Mouse (Mus musculus) CH12.LX (cell line): ENCODE data around the gene Dck. TPM values are rescaled to one million over a fixed set of nuclear protein-coding genes. Genes with fewer than 3 reads are reported as not detected.

Experiments used
- DNase-seq: peaks from one replicate; pipeline ENCODE4 v3.0.0-alpha.2; 2013; ENCODE audit errors: extremely low read depth
- H3K27ac ChIP-seq: 2 replicates; pipeline ENCODE4 v1.5.1; 2012; ENCODE audit warnings: low read depth, mild to moderate bottlenecking, control low read depth, moderate library complexity; ENCODE audit not compliant: insufficient read depth
- H3K27me3 ChIP-seq: replicated peaks from 2 replicates; pipeline ENCODE3; 2012; ENCODE audit warnings: inconsistent platforms
- H3K36me3 ChIP-seq, 2 experiments: replicated peaks in 1 of 2; 2 replicates each; pipeline versions ENCODE3 to v1.6.1; 2012; ENCODE audit warnings: inconsistent platforms in 1 of 2, low read length in 1 of 2, mild to moderate bottlenecking in 1 of 2, mixed read lengths in 1 of 2, moderate library complexity in 1 of 2; ENCODE audit not compliant: control insufficient read depth in 1 of 2, insufficient read depth in 1 of 2
- H3K4me1 ChIP-seq, 2 experiments: 2 replicates each; pipeline ENCODE4 v1.6.1; 2012; ENCODE audit warnings: inconsistent platforms in 1 of 2, moderate library complexity in 1 of 2; ENCODE audit not compliant: insufficient read depth in 2 of 2, control insufficient read depth in 1 of 2
- H3K4me2 ChIP-seq: 2 replicates; pipeline ENCODE4 v1.6.1; 2012; ENCODE audit warnings: low read depth, mild to moderate bottlenecking, control low read depth; ENCODE audit not compliant: poor library complexity, insufficient read depth, severe bottlenecking
- H3K4me3 ChIP-seq, 3 experiments: fragments of 150-350 bp in 1 of 3; sonication (generic) in 1 of 3; replicated peaks in 1 of 3; 2 replicates each; pipeline versions ENCODE3 to v1.5.1; 2011 to 2012; ENCODE audit warnings: low read depth in 2 of 3, low read length in 2 of 3, mild to moderate bottlenecking in 2 of 3, moderate library complexity in 2 of 3, control low read depth in 1 of 3, improper control_type of control experiment in 1 of 3, inconsistent platforms in 1 of 3, mixed read lengths in 1 of 3; ENCODE audit not compliant: poor library complexity in 1 of 3
- H3K79me2 ChIP-seq: replicated peaks from 2 replicates; pipeline ENCODE4 v1.6.1; 2012; ENCODE audit warnings: mild to moderate bottlenecking, moderate library complexity; ENCODE audit not compliant: control insufficient read depth, poor library complexity, insufficient read depth, severe bottlenecking; ENCODE audit errors: extremely low read depth
- H3K9ac ChIP-seq: 2 replicates; pipeline ENCODE4 v1.6.1; 2012; ENCODE audit warnings: low read depth, mild to moderate bottlenecking, control low read depth, moderate library complexity; ENCODE audit not compliant: insufficient read depth
- H3K9me3 ChIP-seq: replicated peaks from 2 replicates; pipeline ENCODE3; 2012; ENCODE audit warnings: low read length, inconsistent platforms, mixed read lengths
- BHLHE40 ChIP-seq: IDR thresholded peaks from 2 replicates; pipeline ENCODE4 v1.6.1; 2011; ENCODE audit warnings: mild to moderate bottlenecking, low read depth, low read length, improper control_type of control experiment
- CHD1 ChIP-seq: IDR thresholded peaks from 2 replicates; pipeline ENCODE4 v1.6.1; 2012; ENCODE audit warnings: low read depth, low read length, improper control_type of control experiment, inconsistent platforms
- CHD2 ChIP-seq: IDR thresholded peaks from 2 replicates; pipeline ENCODE4 v1.6.1; 2011; ENCODE audit warnings: low read length, improper control_type of control experiment
- CTCF ChIP-seq, 2 experiments: IDR thresholded peaks in 1 of 2; conservative IDR thresholded peaks in 1 of 2; 2 replicates each; pipeline ENCODE4 v1.5.1; 2011 to 2012; ENCODE audit warnings: low read depth in 2 of 2, low read length in 2 of 2, improper control_type of control experiment in 1 of 2, inconsistent platforms in 1 of 2, mild to moderate bottlenecking in 1 of 2, moderate library complexity in 1 of 2
- ETS1 ChIP-seq: conservative IDR thresholded peaks from 2 replicates; pipeline ENCODE4 v1.6.1; 2012; ENCODE audit warnings: low read depth, mild to moderate bottlenecking, inconsistent platforms, low read length, improper control_type of control experiment, moderate library complexity
- GABPA ChIP-seq: IDR thresholded peaks from 2 replicates; pipeline ENCODE4 v1.6.1; 2012; ENCODE audit warnings: low read depth, low read length, improper control_type of control experiment, inconsistent platforms; ENCODE audit not compliant: insufficient replicate concordance
- HCFC1 ChIP-seq: IDR thresholded peaks from 2 replicates; pipeline ENCODE4 v1.6.1; 2012; ENCODE audit warnings: low read depth, mild to moderate bottlenecking, inconsistent platforms, low read length, improper control_type of control experiment
- IRF4 ChIP-seq: IDR thresholded peaks from 2 replicates; pipeline ENCODE4 v1.6.1; 2014; ENCODE audit warnings: low read depth, mild to moderate bottlenecking, inconsistent platforms, low read length, improper control_type of control experiment
- JUN ChIP-seq: IDR thresholded peaks from 2 replicates; pipeline ENCODE4 v1.6.1; 2011; ENCODE audit warnings: low read depth, mild to moderate bottlenecking, low read length, improper control_type of control experiment, moderate library complexity; ENCODE audit not compliant: insufficient read depth
- KAT2A ChIP-seq: IDR thresholded peaks from 2 replicates; pipeline ENCODE4 v1.6.1; 2012; ENCODE audit warnings: low read length, improper control_type of control experiment, inconsistent platforms; ENCODE audit not compliant: insufficient replicate concordance
- MAFK ChIP-seq: IDR thresholded peaks from 2 replicates; pipeline ENCODE4 v1.6.1; 2011; ENCODE audit warnings: low read length, improper control_type of control experiment; ENCODE audit not compliant: insufficient replicate concordance
- MAZ ChIP-seq: IDR thresholded peaks from 2 replicates; pipeline ENCODE4 v1.6.1; 2012; ENCODE audit warnings: low read depth, mild to moderate bottlenecking, inconsistent platforms, low read length, improper control_type of control experiment, moderate library complexity
- NELFE ChIP-seq: IDR thresholded peaks from 2 replicates; pipeline ENCODE4 v1.6.1; 2011; ENCODE audit warnings: low read depth, low read length, improper control_type of control experiment
- PAX5 ChIP-seq: IDR thresholded peaks from 2 replicates; pipeline ENCODE4 v1.6.1; 2012; ENCODE audit warnings: low read length, inconsistent platforms, mixed read lengths
- POLR2AphosphoS2 ChIP-seq: IDR thresholded peaks from 2 replicates; pipeline ENCODE4 v1.6.1; 2011; ENCODE audit warnings: low read depth, low read length, improper control_type of control experiment
- SIN3A ChIP-seq: IDR thresholded peaks from 2 replicates; pipeline ENCODE4 v1.6.1; 2012; ENCODE audit warnings: low read length, improper control_type of control experiment, inconsistent platforms
- SMC3 ChIP-seq: IDR thresholded peaks from 2 replicates; pipeline ENCODE4 v1.6.1; 2011; ENCODE audit warnings: low read depth, low read length, improper control_type of control experiment
- TBP ChIP-seq: conservative IDR thresholded peaks from 2 replicates; pipeline ENCODE4 v1.6.1; 2011; ENCODE audit warnings: low read depth, low read length, improper control_type of control experiment
- USF1 ChIP-seq: IDR thresholded peaks from 2 replicates; pipeline ENCODE4 v1.6.1; 2014; ENCODE audit warnings: low read depth, mild to moderate bottlenecking, inconsistent platforms, low read length, improper control_type of control experiment
- USF2 ChIP-seq: conservative IDR thresholded peaks from 2 replicates; pipeline ENCODE4 v1.6.1; 2011; ENCODE audit warnings: low read depth, low read length, improper control_type of control experiment
- ZKSCAN1 ChIP-seq: IDR thresholded peaks from 2 replicates; pipeline ENCODE4 v1.6.1; 2012; ENCODE audit warnings: low read depth, inconsistent platforms, low read length, improper control_type of control experiment, borderline replicate concordance
- dilution Hi-C: fragments of 300-500 bp; cut with MboI; formaldehyde crosslinking; loops from 2 replicates; pipeline ENCODE4 v1.14.3; 2020; ENCODE audit warnings: low sequenced_read_pairs; ENCODE audit not compliant: extremely low pct_unique_long_range_greater_than_20kb, extremely low pct_ligation_motif_present
- in situ Hi-C: fragments of 300-500 bp; cut with MboI; formaldehyde crosslinking; loops from 3 replicates; pipeline ENCODE4 v1.14.3; 2019; ENCODE audit warnings: low sequenced_read_pairs, low pct_ligation_motif_present, low pct_unique_long_range_greater_than_20kb, mixed read lengths
- polyA plus RNA-seq: library from polyadenylated mRNA; unstranded; fragments of >175 nt; gene quantifications from 2 replicates; pipeline ENCODE4 v1.2.1, GENCODE M21; 2012; ENCODE audit warnings: low read depth; ENCODE audit not compliant: insufficient read length
- total RNA-seq, 2 experiments: library from RNA; depleted of rRNA; stranded (reverse); fragments of 300-350 nt in 1 of 2; fragments of >200 nt in 1 of 2; gene quantifications; 2 replicates each; pipeline ENCODE4 v1.2.3; 2012 to 2014

Dck gene
- total and polyA plus RNA-seq, 3 experiments = 13.7 to 33.9 (median 25.5) TPM

DNA sequence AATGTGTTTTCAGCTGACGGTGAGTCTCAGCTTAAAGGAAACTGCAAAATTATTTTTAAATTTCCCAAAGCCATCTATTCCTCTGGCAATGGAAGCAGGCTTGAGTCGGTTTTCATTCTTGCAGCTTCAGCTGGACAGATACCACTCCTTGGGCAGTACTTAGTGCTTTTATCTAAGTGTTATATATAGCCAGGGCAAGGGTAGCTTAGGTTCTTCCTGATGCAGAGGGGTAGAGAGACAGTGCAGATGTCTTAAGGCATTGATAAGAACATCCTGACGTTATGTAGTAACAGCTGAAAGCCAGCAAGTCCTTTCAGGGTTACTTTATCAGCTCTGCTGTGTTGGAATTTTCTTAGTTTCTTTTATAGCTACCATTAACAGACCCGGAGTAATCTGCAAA is 66.1 kb downstream of the Dck start:
- dilution Hi-C loops (no loop called here), in situ Hi-C loops (no loop called here)

GRCm38 (mm10) chr5:88831935-88832334 is 67.1 kb downstream of the Dck start:
- Histone ChIP-seq H3K9ac (no peak overlapping the region), H3K36me3 (no peaks in the 10 kb centered on the region), H3K4me1 (peaks cover 0 to 14% of the 10 kb centered on the region in 2 experiments; a peak in 2 of 4 replicates), H3K4me2 (no peak overlapping the region), H3K79me2 (no peaks in the 10 kb centered on the region), H3K27me3 (no peaks in the 10 kb centered on the region), H3K9me3 (no peaks in the 10 kb centered on the region), H3K27ac (no peak overlapping the region), H3K4me3 (no peak overlapping the region)
- dilution Hi-C loops = no loop called here
- no peak for TF ChIP-seq KAT2A
- no peak for TF ChIP-seq HCFC1
- no peak for TF ChIP-seq IRF4
- TF ChIP-seq POLR2AphosphoS2 = no peak
- no peak for TF ChIP-seq ETS1
- TF ChIP-seq JUN = no peak
- no peak for TF ChIP-seq BHLHE40
- no peak for TF ChIP-seq USF1
- no peak for TF ChIP-seq SIN3A
- no peak for TF ChIP-seq SMC3
- DNase-seq = no peak
- in situ Hi-C loops = no loop called here

More for the DNA sequence above, 66.1 kb downstream of the Dck start:
- no peak overlapping the region for H3K4me3 ChIP-seq
- DNase-seq = no peak
- H3K4me1 ChIP-seq = peaks cover 0 to 14% of the 10 kb centered on the region in 2 experiments; a peak in 2 of 4 replicates
- H3K9ac ChIP-seq = no peak overlapping the region
- no peak overlapping the region for H3K4me2 ChIP-seq
- H3K9me3 ChIP-seq = no peaks in the 10 kb centered on the region
- H3K79me2 ChIP-seq = no peaks in the 10 kb centered on the region
- TF ChIP-seq MAFK = no peak
- TF ChIP-seq USF2 = no peak
- TF ChIP-seq KAT2A = no peak
- no peak for TF ChIP-seq CHD2
- no peak for TF ChIP-seq HCFC1
- TF ChIP-seq TBP = no peak
- TF ChIP-seq SIN3A = no peak
- no peak for TF ChIP-seq NELFE
- TF ChIP-seq JUN = no peak
- no peak for TF ChIP-seq GABPA
- TF ChIP-seq MAZ = no peak
- TF ChIP-seq ZKSCAN1 = no peak
- TF ChIP-seq IRF4 = no peak
- TF ChIP-seq CTCF (conservative IDR thresholded peaks at IDR 0.05 in 1 of 2, IDR thresholded peaks at IDR 0.05 in 1 of 2; ENCODE audit: low read depth in 2 of 2, low read length in 2 of 2) = no peak
- no peak for TF ChIP-seq BHLHE40
- TF ChIP-seq CHD1 = no peak
- no peak for TF ChIP-seq PAX5
- no peaks in the 10 kb centered on the region for H3K27me3 ChIP-seq
- no peaks in the 10 kb centered on the region for H3K36me3 ChIP-seq
- H3K27ac ChIP-seq = no peak overlapping the region

Other genes starting within 250 kb of the Dck start
- gene Jchain, start 237.1 kb upstream of the Dck start, total RNA-seq (2012; rRNA removed) = 477 and 729 TPM in 2 replicates
- 1,234 and 1,319 TPM in 2 replicates for gene Jchain, start 237.1 kb upstream of the Dck start, total RNA-seq (2014; rRNA removed)
- gene Jchain, start 237.1 kb upstream of the Dck start, polyA plus RNA-seq = 336 and 364 TPM in 2 replicates
- 66.6 and 90.4 TPM in 2 replicates for gene Utp3, start 210.5 kb upstream of the Dck start, total RNA-seq (2012; rRNA removed)
- 55.5 and 55.9 TPM in 2 replicates for gene Utp3, start 210.5 kb upstream of the Dck start, total RNA-seq (2014; rRNA removed)
- gene Utp3, start 210.5 kb upstream of the Dck start, polyA plus RNA-seq = 169 and 197 TPM in 2 replicates
- 13.6 and 17.2 TPM in 2 replicates for gene Rufy3, start 200.0 kb upstream of the Dck start, total RNA-seq (2012; rRNA removed)
- gene Rufy3, start 200.0 kb upstream of the Dck start, total RNA-seq (2014; rRNA removed) = 17.4 and 19.9 TPM in 2 replicates
- gene Rufy3, start 200.0 kb upstream of the Dck start, polyA plus RNA-seq = 21.8 and 22.3 TPM in 2 replicates
- 56.8 and 60.5 TPM in 2 replicates for gene Grsf1, start 88.8 kb upstream of the Dck start, total RNA-seq (2012; rRNA removed)
- 109 and 115 TPM in 2 replicates for gene Grsf1, start 88.8 kb upstream of the Dck start, total RNA-seq (2014; rRNA removed)
- 100 and 126 TPM in 2 replicates for gene Grsf1, start 88.8 kb upstream of the Dck start, polyA plus RNA-seq
- gene Mob1b, start 44.1 kb upstream of the Dck start, total RNA-seq (2012; rRNA removed) = 7.0 and 7.6 TPM in 2 replicates
- 11.9 and 13.0 TPM in 2 replicates for gene Mob1b, start 44.1 kb upstream of the Dck start, total RNA-seq (2014; rRNA removed)
- 9.0 and 10.5 TPM in 2 replicates for gene Mob1b, start 44.1 kb upstream of the Dck start, polyA plus RNA-seq
- gene Slc4a4, start 121.8 kb downstream of the Dck start, total RNA-seq (2012; rRNA removed) = not detected in 2 replicates
- 0.03 TPM in 1 of 2 replicates, not detected in the other for gene Slc4a4, start 121.8 kb downstream of the Dck start, total RNA-seq (2014; rRNA removed)
- gene Slc4a4, start 121.8 kb downstream of the Dck start, polyA plus RNA-seq = not detected in 2 replicates